Comparison of ENCODE assay signal across 13 mouse cellular contexts in the genomic region with DNA sequence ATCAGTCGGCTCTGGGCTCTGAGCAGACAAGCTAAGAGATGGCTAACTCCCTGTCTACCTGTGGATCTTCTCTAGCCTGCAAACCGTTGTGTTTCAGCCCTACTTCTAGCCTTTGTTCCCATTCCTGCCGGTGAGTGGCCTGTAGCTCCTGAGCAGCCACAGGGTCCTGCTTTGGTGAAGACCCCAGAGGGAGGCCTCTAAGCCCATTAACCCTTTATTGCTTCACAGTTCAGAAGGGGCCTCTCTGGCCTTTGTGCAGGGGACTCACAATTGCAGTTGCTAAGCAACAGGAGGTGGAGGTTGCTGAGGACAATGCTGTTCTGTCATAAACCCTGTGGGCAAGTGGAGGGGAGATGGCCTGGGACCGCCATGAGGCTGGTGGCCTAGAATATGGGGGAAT. TPM values are rescaled to one million over a fixed set of nuclear protein-coding genes. Genes with fewer than 3 reads are reported as not detected.
DNase-seq lines count a peak whose midpoint lies in the region; ATAC-seq and TF ChIP-seq lines count a peak whose summit lies in the region.
"Had no signal": no experiment of that assay in that cellular context is flagged by ENCODE, and none has a peak within 500 bp of the region (broad histone marks: within the 10 kb centered on the region; RNA-seq: fewer than 3 reads in every experiment).

No protein-coding gene starts in this region.

- H3K9ac ChIP-seq in lung, embryonic 14.5 days = 0 out of 2 replicates have a peak overlapping the region, but pooled peaks have one; percentile 9
- H3K9ac ChIP-seq in hindbrain, embryonic 13.5 days = peak overlapping the region; percentile 84

- no peaks in the 10 kb centered on the region for H3K27me3 ChIP-seq in lung, embryonic 14.5 days (ENCODE audit: insufficient read depth, low read length)
- H3K27me3 ChIP-seq in hindbrain, embryonic 13.5 days = no peaks in the 10 kb centered on the region
- H3K27me3 ChIP-seq in midbrain, embryonic 10.5 days (ENCODE audit: low read depth, poor library complexity, severe bottlenecking) = peaks cover under 1% of the 10 kb centered on the region

- no peak for DNase-seq in lung, embryonic 14.5 days
- no peak for DNase-seq in lung, adult 2 months
- DNase-seq in midbrain, embryonic 10.5 days (ENCODE audit: low spot score) = peak; percentile 80
- peak; percentile 93 for DNase-seq in retina, postnatal 1 day
- DNase-seq in left cerebral cortex, adult 2 months (ENCODE audit: extremely low spot score in 1 of 2, low spot score in 2 of 2) = no peak
- DNase-seq in cerebellum, adult 9-10 months = no peak
- no peak for DNase-seq in lung, postnatal 25 days (ENCODE audit: low spot score)
- DNase-seq: adrenal gland, adult 8-10 months; cerebellum, adult 18-20 months; kidney, adult 2 months; lung, postnatal 10 days had no signal

- H3K4me3 ChIP-seq in lung, embryonic 14.5 days (ENCODE audit: low read depth, low read length) = no peak overlapping the region
- H3K4me3 ChIP-seq in lung, adult 2 months (replicated peaks; ENCODE audit: extremely low read depth, low read depth, low read length) = no peak overlapping the region
- H3K4me3 ChIP-seq in hindbrain, embryonic 13.5 days = peak overlapping the region; percentile 70
- H3K4me3 ChIP-seq in midbrain, embryonic 10.5 days = peak overlapping the region; percentile 79
- H3K4me3 ChIP-seq in left cerebral cortex, adult 2 months = no peak overlapping the region
- H3K4me3 ChIP-seq: heart, embryonic 10.5 days had no signal

- WGBS in lung, embryonic 14.5 days = 52% methylated on average over 4 of the region's 4 CpGs
- WGBS in lung, adult 2 months = 67% methylated on average over 4 of the region's 4 CpGs
- 15% methylated on average over 4 of the region's 4 CpGs for WGBS in hindbrain, embryonic 13.5 days
- WGBS in midbrain, embryonic 10.5 days = 16% methylated on average over 4 of the region's 4 CpGs

- H3K36me3 ChIP-seq in lung, embryonic 14.5 days (ENCODE audit: insufficient read depth) = peaks cover 23% of the 10 kb centered on the region; the same call in 1 of the 2 replicates
- peaks cover 26% of the 10 kb centered on the region for H3K36me3 ChIP-seq in hindbrain, embryonic 13.5 days
- H3K36me3 ChIP-seq in midbrain, embryonic 10.5 days = peaks cover 59% of the 10 kb centered on the region

- H3K27ac ChIP-seq in lung, embryonic 14.5 days (ENCODE audit: low read depth) = no peak overlapping the region
- H3K27ac ChIP-seq in hindbrain, embryonic 13.5 days = peak overlapping the region; percentile 63
- peak overlapping the region; percentile 93 for H3K27ac ChIP-seq in midbrain, embryonic 10.5 days (replicated peaks)
- no peak overlapping the region for H3K27ac ChIP-seq in left cerebral cortex, adult 2 months
- H3K27ac ChIP-seq: heart, embryonic 10.5 days had no signal

- no peak overlapping the region; the same call in 1 of the 2 replicates for H3K4me2 ChIP-seq in lung, embryonic 14.5 days
- H3K4me2 ChIP-seq in hindbrain, embryonic 13.5 days = peak overlapping the region; percentile 91

- no peak for TF ChIP-seq CTCF in lung, embryonic 14.5 days (IDR thresholded peaks at IDR 0.05; ENCODE audit: low read depth)
- no peak for TF ChIP-seq CTCF in lung, adult 2 months (IDR thresholded peaks at IDR 0.05; ENCODE audit: insufficient read depth, low read length)
- no peak for TF ChIP-seq CTCF in left cerebral cortex, adult 2 months (IDR thresholded peaks at IDR 0.05)

- no peak for ATAC-seq in lung, embryonic 14.5 days (ENCODE audit: insufficient read depth)
- ATAC-seq in hindbrain, embryonic 13.5 days (ENCODE audit: low FRiP score) = no peak

- H3K9me3 ChIP-seq in lung, embryonic 14.5 days (ENCODE audit: low read depth, low read length) = no peaks in the 10 kb centered on the region
- H3K9me3 ChIP-seq in hindbrain, embryonic 13.5 days = no peaks in the 10 kb centered on the region
- no peaks in the 10 kb centered on the region for H3K9me3 ChIP-seq in midbrain, embryonic 10.5 days (replicated peaks)
- H3K9me3 ChIP-seq: heart, embryonic 10.5 days had no signal

- TF ChIP-seq POLR2A in lung, adult 2 months (IDR thresholded peaks at IDR 0.05; ENCODE audit: borderline replicate concordance, extremely low read depth, low read depth, low read length) = no peak

- intact Hi-C loops in left cerebral cortex, adult 2 months (cut with DNase I) = loop anchor here (5.0 kb wide), 1 partner anchor 906 kb away; no protein-coding TSS in a partner anchor

- H3K4me1 ChIP-seq in lung, embryonic 14.5 days (ENCODE audit: insufficient read depth) = peaks cover 8% of the 10 kb centered on the region; the same call in 1 of the 2 replicates
- no peaks in the 10 kb centered on the region for H3K4me1 ChIP-seq in lung, adult 2 months (ENCODE audit: control insufficient read depth, insufficient read depth, low read length)
- peaks cover 76% of the 10 kb centered on the region for H3K4me1 ChIP-seq in hindbrain, embryonic 13.5 days (replicated peaks)
- H3K4me1 ChIP-seq in midbrain, embryonic 10.5 days = peaks cover 85% of the 10 kb centered on the region

RNA-seq across cellular contexts. Expression of gene Igsf9, which starts 4.6 kb away (rescaled TPM):
- polyA plus RNA-seq in lung, embryonic 14.5 days (2014; fragmentation: Nextera tagmentation; extraction: Ambion mirVana) = 23.5 and 26.0 TPM in 2 replicates
- 11.1 and 11.8 TPM in 2 replicates for polyA plus RNA-seq in lung, adult 2 months (2012; rRNA removed)
- polyA plus RNA-seq in hindbrain, embryonic 13.5 days (2015; fragmentation: Nextera tagmentation; extraction: Ambion mirVana) = 57.4 and 62.6 TPM in 2 replicates
- 76.2 and 95.8 TPM in 2 replicates for polyA plus RNA-seq in midbrain, embryonic 10.5 days (2016; fragmentation: Nextera tagmentation; extraction: Ambion mirVana)
- total RNA-seq in left cerebral cortex, adult 2 months (2021) = 10 to 100 TPM; 12.5 to 12.8 TPM

RNA-seq across cellular contexts. Expression of gene Slamf9, which starts 11.1 kb away (rescaled TPM):
- 0.32 and 1.0 TPM in 2 replicates for polyA plus RNA-seq in lung, embryonic 14.5 days (2014; fragmentation: Nextera tagmentation; extraction: Ambion mirVana)
- polyA plus RNA-seq in lung, adult 2 months (2012; rRNA removed) = 10.6 and 15.2 TPM in 2 replicates
- polyA plus RNA-seq in hindbrain, embryonic 13.5 days (2015; fragmentation: Nextera tagmentation; extraction: Ambion mirVana) = 0.34 TPM in 1 of 2 replicates, not detected in the other
- 0.09 and 0.16 TPM in 2 replicates for polyA plus RNA-seq in midbrain, embryonic 10.5 days (2016; fragmentation: Nextera tagmentation; extraction: Ambion mirVana)
- total RNA-seq in left cerebral cortex, adult 2 months (2021) = under 1 TPM; 0.70 to 0.79 TPM

RNA-seq across cellular contexts. Expression of gene Tagln2, which starts 13.6 kb away (rescaled TPM):
- 395 and 407 TPM in 2 replicates for polyA plus RNA-seq in lung, embryonic 14.5 days (2014; fragmentation: Nextera tagmentation; extraction: Ambion mirVana)
- 585 and 594 TPM in 2 replicates for polyA plus RNA-seq in lung, adult 2 months (2012; rRNA removed)
- 67.8 and 72.3 TPM in 2 replicates for polyA plus RNA-seq in hindbrain, embryonic 13.5 days (2015; fragmentation: Nextera tagmentation; extraction: Ambion mirVana)
- polyA plus RNA-seq in midbrain, embryonic 10.5 days (2016; fragmentation: Nextera tagmentation; extraction: Ambion mirVana) = 70.8 and 79.2 TPM in 2 replicates
- 10 to 100 TPM in 1 of 2 experiments, 1 to 10 TPM in 1; 9.3 to 12.4 TPM for total RNA-seq in left cerebral cortex, adult 2 months (2021)

RNA-seq across cellular contexts. Expression of gene Cfap45, which starts 34.4 kb away (rescaled TPM):
- 4.2 and 5.1 TPM in 2 replicates for polyA plus RNA-seq in lung, embryonic 14.5 days (2014; fragmentation: Nextera tagmentation; extraction: Ambion mirVana)
- 7.1 and 7.3 TPM in 2 replicates for polyA plus RNA-seq in lung, adult 2 months (2012; rRNA removed)
- 3.7 and 5.2 TPM in 2 replicates for polyA plus RNA-seq in hindbrain, embryonic 13.5 days (2015; fragmentation: Nextera tagmentation; extraction: Ambion mirVana)
- polyA plus RNA-seq in midbrain, embryonic 10.5 days (2016; fragmentation: Nextera tagmentation; extraction: Ambion mirVana) = 1.0 and 1.7 TPM in 2 replicates
- 1 to 10 TPM; 4.5 to 5.2 TPM for total RNA-seq in left cerebral cortex, adult 2 months (2021)

Comparison
In these comparisons a context has a peak if more than half of its experiments do, and no peak if none do; other contexts are left out.
1. DNase-seq: peak in midbrain, embryonic 10.5 days (single experiment) and retina, postnatal 1 day (single experiment); none in lung, embryonic 14.5 days (single experiment), lung, adult 2 months (single experiment), left cerebral cortex, adult 2 months (0 of 2), cerebellum, adult 9-10 months (single experiment) and lung, postnatal 25 days (single experiment).
2. H3K27ac ChIP-seq: peak in hindbrain, embryonic 13.5 days (single experiment) and midbrain, embryonic 10.5 days (single experiment); none in lung, embryonic 14.5 days (single experiment) and left cerebral cortex, adult 2 months (single experiment).
3. H3K4me3 ChIP-seq: peak in hindbrain, embryonic 13.5 days (single experiment) and midbrain, embryonic 10.5 days (single experiment); none in lung, embryonic 14.5 days (single experiment), lung, adult 2 months (single experiment) and left cerebral cortex, adult 2 months (single experiment).